Mouse (Mus musculus): Measurements from ENCODE around the gene Pgr. TPM values are rescaled to one million over a fixed set of nuclear protein-coding genes. Genes with fewer than 3 reads are reported as not detected.

Pgr gene
- polyA plus RNA-seq (2015; fragmentation: Nextera tagmentation; extraction: Ambion mirVana) = 0.78 and 1.2 TPM in 2 replicates

DNA sequence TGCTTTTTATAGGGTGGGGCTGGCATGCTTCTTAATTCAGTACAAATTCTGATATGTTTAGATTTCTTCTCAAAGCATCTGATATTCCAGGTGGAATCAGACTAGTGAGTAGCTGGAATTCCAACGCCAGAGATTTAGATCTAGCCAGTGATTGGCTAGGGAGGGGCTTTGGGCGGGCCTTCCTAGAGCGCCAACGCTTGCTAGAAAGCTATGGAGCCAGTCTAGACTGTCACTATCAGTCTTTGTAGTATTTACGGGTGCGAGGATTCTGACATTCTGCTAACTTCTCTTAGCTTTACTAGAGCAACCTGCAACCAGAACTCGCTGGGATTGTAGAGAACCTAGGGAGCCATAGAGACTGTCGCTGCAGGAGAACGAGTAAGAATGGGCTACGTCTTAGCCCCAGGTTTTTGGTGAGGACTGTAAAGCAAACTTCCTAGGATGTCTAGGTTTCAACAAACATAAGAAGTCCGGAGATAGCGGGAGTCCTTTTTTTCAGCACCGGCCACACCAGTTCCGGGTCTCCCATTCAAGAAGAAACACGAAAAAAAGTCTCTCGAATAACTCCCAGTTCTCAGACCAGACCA, at the start of gene Pgr:
Gene Pgr, plus strand, starts transcription at position 218 of the 587 bp plus-strand sequence.
- peak within 1 kb of the TSS; percentile 67 for H3K4me3 ChIP-seq (replicated peaks)
- no peak for ATAC-seq
- peaks cover 50% of the 10 kb centered on the region for H3K27me3 ChIP-seq
- no peak within 1 kb of the TSS for H3K27ac ChIP-seq
- no peaks in the 10 kb centered on the region for H3K36me3 ChIP-seq
- H3K4me1 ChIP-seq (replicated peaks) = peaks cover 18% of the 10 kb centered on the region
- peak within 1 kb of the TSS; percentile 98 for H3K4me2 ChIP-seq (replicated peaks)
- H3K9me3 ChIP-seq = no peaks in the 10 kb centered on the region
- peak within 1 kb of the TSS; percentile 77 for H3K9ac ChIP-seq (replicated peaks)
- WGBS = under 1% methylated on average over 16 of the region's 16 CpGs

GRCm38 (mm10) chr9:8857455-8857854, 42.2 kb upstream of the Pgr start:
- ATAC-seq = no peak
- Histone ChIP-seq H3K9me3 (no peaks in the 10 kb centered on the region), H3K27ac (no peak overlapping the region), H3K4me1 (replicated peaks) (no peaks in the 10 kb centered on the region), H3K9ac (replicated peaks) (no peak overlapping the region), H3K36me3 (no peaks in the 10 kb centered on the region), H3K4me2 (replicated peaks) (no peak overlapping the region), H3K4me3 (replicated peaks) (no peak overlapping the region), H3K27me3 (no peaks in the 10 kb centered on the region)
- 92% methylated on average over 2 of the region's 2 CpGs for WGBS

DNA sequence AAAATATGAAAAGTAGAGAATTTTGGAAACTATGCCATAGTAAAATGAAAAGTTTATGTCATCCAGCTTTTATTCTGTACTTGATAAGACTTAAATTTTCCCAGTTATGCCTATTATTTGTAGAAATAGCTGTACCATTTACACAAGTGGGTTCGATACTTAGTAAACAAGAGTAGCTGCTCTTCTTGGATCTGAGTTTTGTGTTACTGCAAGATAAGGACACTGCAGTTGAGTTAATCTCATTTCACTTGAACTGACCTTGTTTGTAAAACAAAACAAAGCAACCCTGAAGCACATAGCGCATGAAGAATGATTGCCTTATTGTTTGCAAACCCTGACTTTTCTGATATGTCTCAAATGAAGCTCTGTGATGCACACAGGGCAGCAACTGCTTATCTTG, 31.1 kb upstream of the Pgr start:
- Histone ChIP-seq H3K9me3 (no peaks in the 10 kb centered on the region), H3K4me1 (replicated peaks) (no peaks in the 10 kb centered on the region), H3K36me3 (no peaks in the 10 kb centered on the region), H3K27me3 (no peaks in the 10 kb centered on the region), H3K4me2 (replicated peaks) (no peak overlapping the region), H3K9ac (replicated peaks) (no peak overlapping the region), H3K4me3 (replicated peaks) (no peak overlapping the region), H3K27ac (no peak overlapping the region)
- 81% methylated on average over 2 of the region's 2 CpGs for WGBS
- ATAC-seq = no peak

DNA sequence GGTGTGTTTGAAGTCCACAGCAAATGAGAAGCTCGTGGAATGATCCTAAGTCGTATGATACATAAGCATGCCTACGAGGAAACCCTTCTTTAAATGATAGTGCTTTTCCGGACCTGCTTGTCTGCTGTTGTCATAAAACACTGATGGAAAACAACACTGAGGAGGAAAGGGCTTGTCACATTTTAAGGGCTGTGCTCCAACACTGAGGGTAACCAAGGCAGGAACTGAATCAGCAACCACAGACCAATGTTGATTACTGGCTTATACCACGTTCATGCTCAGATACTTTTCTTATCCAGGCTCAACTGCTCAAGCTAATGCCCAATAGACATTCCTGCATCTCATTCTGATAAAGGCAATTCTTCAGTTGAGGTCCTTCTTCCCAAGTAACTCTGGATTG, 4.4 kb upstream of the Pgr start:
- Histone ChIP-seq H3K9ac (replicated peaks) (no peak overlapping the region), H3K27me3 (peaks cover 26% of the 10 kb centered on the region), H3K36me3 (no peaks in the 10 kb centered on the region), H3K4me3 (replicated peaks) (no peak overlapping the region), H3K27ac (no peak overlapping the region), H3K4me1 (replicated peaks) (peaks cover 7% of the 10 kb centered on the region), H3K9me3 (no peaks in the 10 kb centered on the region), H3K4me2 (replicated peaks) (no peak overlapping the region)
- 85% methylated on average over 5 of the region's 5 CpGs for WGBS
- no peak for ATAC-seq

- Histone ChIP-seq H3K27me3 (peaks cover 50% of the 10 kb centered on the region), H3K4me1 (replicated peaks) (peaks cover 18% of the 10 kb centered on the region), H3K9ac (replicated peaks) (peak overlapping the region; percentile 77), H3K9me3 (no peaks in the 10 kb centered on the region), H3K4me3 (replicated peaks) (peak overlapping the region; percentile 67), H3K27ac (no peak overlapping the region), H3K4me2 (replicated peaks) (peak overlapping the region; percentile 98), H3K36me3 (no peaks in the 10 kb centered on the region)
- peak; percentile 46 for ATAC-seq
- under 1% methylated on average over 40 of the region's 41 CpGs for WGBS
Observed at GRCm38 (mm10) chr9:8900203-8901012, 775 bp downstream of the Pgr start.

DNA sequence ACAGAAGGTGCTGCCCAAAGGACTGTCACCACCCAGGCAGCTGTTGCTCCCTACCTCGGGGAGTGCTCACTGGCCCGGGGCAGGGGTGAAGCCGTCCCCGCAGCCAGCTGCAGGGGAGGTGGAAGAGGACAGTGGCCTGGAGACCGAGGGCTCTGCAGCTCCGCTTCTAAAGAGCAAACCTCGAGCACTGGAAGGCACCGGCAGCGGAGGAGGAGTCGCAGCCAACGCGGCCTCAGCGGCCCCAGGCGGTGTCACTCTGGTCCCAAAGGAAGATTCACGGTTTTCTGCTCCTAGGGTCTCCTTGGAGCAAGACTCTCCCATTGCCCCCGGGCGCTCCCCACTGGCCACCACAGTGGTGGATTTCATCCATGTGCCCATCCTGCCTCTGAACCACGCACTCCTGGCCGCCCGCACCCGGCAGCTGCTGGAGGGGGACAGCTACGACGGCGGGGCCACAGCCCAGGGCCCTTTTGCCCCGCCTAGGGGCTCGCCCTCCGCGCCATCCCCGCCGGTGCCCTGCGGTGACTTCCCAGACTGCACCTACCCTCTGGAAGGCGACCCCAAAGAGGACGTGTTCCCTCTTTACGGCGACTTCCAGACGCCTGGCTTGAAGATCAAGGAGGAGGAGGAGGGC, 1.5 kb downstream of the Pgr start:
- Histone ChIP-seq H3K4me1 (replicated peaks) (peaks cover 18% of the 10 kb centered on the region), H3K4me2 (replicated peaks) (peak overlapping the region; percentile 98), H3K9me3 (no peaks in the 10 kb centered on the region), H3K27me3 (peaks cover 50% of the 10 kb centered on the region), H3K4me3 (replicated peaks) (peak overlapping the region; percentile 67), H3K9ac (replicated peaks) (peak overlapping the region; percentile 77), H3K27ac (peak overlapping the region; percentile 58; the same call in 1 of the 2 replicates), H3K36me3 (no peaks in the 10 kb centered on the region)
- under 1% methylated on average over 36 of the region's 36 CpGs for WGBS
- peak; percentile 77; the same call in 1 of the 2 replicates for ATAC-seq

GRCm38 (mm10) chr9:8901647-8902131, 2.1 kb downstream of the Pgr start:
- H3K4me1 ChIP-seq (replicated peaks) = peaks cover 18% of the 10 kb centered on the region
- peak overlapping the region; percentile 58 for H3K27ac ChIP-seq
- H3K9ac ChIP-seq (replicated peaks) = peak overlapping the region; percentile 77
- peaks cover 50% of the 10 kb centered on the region for H3K27me3 ChIP-seq
- peak overlapping the region; percentile 67 for H3K4me3 ChIP-seq (replicated peaks)
- peak; percentile 86 for ATAC-seq
- H3K9me3 ChIP-seq = no peaks in the 10 kb centered on the region
- under 1% methylated on average over 48 of the region's 49 CpGs for WGBS
- H3K4me2 ChIP-seq (replicated peaks) = peak overlapping the region; percentile 98
- H3K36me3 ChIP-seq = no peaks in the 10 kb centered on the region

DNA sequence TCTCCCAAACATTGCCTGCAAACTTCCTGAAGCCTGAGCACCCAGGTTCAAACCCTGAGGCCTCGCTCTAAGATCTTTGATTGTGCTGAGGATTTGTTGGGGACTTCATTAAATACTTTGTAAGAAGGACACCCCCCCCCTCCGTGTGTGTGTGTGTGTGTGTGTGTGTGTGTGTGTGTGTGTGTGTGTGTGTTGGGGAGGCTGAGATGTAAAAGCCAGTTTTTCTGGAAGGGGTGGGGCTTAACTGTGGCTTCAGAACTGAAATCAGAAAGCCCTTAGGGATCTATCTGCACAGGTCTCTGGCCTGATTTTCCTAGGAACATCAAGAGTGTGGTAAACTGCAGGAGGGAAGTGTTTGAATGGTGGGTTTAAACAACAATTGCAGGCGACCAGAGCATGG, 2.6 kb downstream of the Pgr start:
- Histone ChIP-seq H3K4me2 (replicated peaks) (peak overlapping the region; percentile 98), H3K27ac (no peak overlapping the region), H3K27me3 (peaks cover 49% of the 10 kb centered on the region), H3K4me1 (replicated peaks) (peaks cover 18% of the 10 kb centered on the region), H3K9me3 (no peaks in the 10 kb centered on the region), H3K36me3 (no peaks in the 10 kb centered on the region), H3K4me3 (replicated peaks) (peak overlapping the region; percentile 67), H3K9ac (replicated peaks) (peak overlapping the region; percentile 77)
- 21% methylated on average over 3 of the region's 3 CpGs for WGBS
- ATAC-seq = no peak

- Histone ChIP-seq H3K4me2 (replicated peaks) (no peak overlapping the region), H3K27ac (no peak overlapping the region), H3K36me3 (no peaks in the 10 kb centered on the region), H3K4me1 (replicated peaks) (no peaks in the 10 kb centered on the region), H3K4me3 (replicated peaks) (no peak overlapping the region), H3K9ac (replicated peaks) (no peak overlapping the region), H3K27me3 (no peaks in the 10 kb centered on the region), H3K9me3 (no peaks in the 10 kb centered on the region)
- ATAC-seq = no peak
- 88% methylated on average over 2 of the region's 2 CpGs for WGBS
Observed at GRCm38 (mm10) chr9:8927561-8927960, 27.9 kb downstream of the Pgr start.

- Histone ChIP-seq H3K4me2 (replicated peaks) (no peak overlapping the region), H3K9ac (replicated peaks) (no peak overlapping the region), H3K27me3 (no peaks in the 10 kb centered on the region), H3K36me3 (no peaks in the 10 kb centered on the region), H3K9me3 (no peaks in the 10 kb centered on the region), H3K4me1 (replicated peaks) (no peaks in the 10 kb centered on the region), H3K27ac (no peak overlapping the region), H3K4me3 (replicated peaks) (no peak overlapping the region)
- WGBS = 45% methylated on average over 1 of the region's 1 CpGs
- ATAC-seq = no peak
Observed at GRCm38 (mm10) chr9:8937753-8938152, 38.1 kb downstream of the Pgr start.

DNA sequence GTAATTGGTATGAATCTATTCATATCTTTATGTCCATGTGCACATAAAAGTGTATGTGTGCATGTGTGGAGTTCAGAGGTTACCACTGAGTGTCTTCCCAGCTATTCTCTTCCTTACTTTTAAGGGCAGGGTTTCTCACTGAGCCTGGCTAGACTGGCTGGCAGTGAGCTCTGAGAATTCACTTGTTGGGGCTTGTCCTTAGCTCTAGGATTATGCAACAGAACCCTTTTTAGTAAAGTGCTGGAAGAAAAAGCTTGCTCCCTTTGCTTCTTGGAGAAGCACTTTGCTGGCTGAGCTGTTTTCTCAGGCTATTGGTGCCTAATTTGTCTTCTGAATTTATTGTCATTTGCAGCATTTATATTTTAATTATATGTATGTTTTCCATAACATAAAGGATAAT, 53.7 kb downstream of the Pgr start:
- H3K4me3 ChIP-seq (replicated peaks) = no peak overlapping the region
- no peaks in the 10 kb centered on the region for H3K27me3 ChIP-seq
- H3K4me1 ChIP-seq (replicated peaks) = no peaks in the 10 kb centered on the region
- no peaks in the 10 kb centered on the region for H3K9me3 ChIP-seq
- H3K4me2 ChIP-seq (replicated peaks) = no peak overlapping the region
- no peak for ATAC-seq
- H3K27ac ChIP-seq = no peak overlapping the region
- no peaks in the 10 kb centered on the region for H3K36me3 ChIP-seq
- H3K9ac ChIP-seq (replicated peaks) = no peak overlapping the region

- WGBS = 69% methylated on average over 8 of the region's 8 CpGs
- ATAC-seq = 0 out of 2 replicates have a peak, but pooled peaks have one; percentile 14
- no peaks in the 10 kb centered on the region for H3K27me3 ChIP-seq
Observed at GRCm38 (mm10) chr9:8964512-8965133, 65.0 kb downstream of the Pgr start.

More at GRCm38 (mm10) chr9:8964512-8965133, 65.0 kb downstream of the Pgr start:
- H3K4me1 ChIP-seq (replicated peaks) = no peaks in the 10 kb centered on the region
- H3K4me3 ChIP-seq (replicated peaks) = no peak overlapping the region
- no peak overlapping the region for H3K4me2 ChIP-seq (replicated peaks)
- no peaks in the 10 kb centered on the region for H3K9me3 ChIP-seq
- no peak overlapping the region for H3K9ac ChIP-seq (replicated peaks)
- no peaks in the 10 kb centered on the region for H3K36me3 ChIP-seq
- no peak overlapping the region for H3K27ac ChIP-seq
